Mouse (Mus musculus) kidney, embryonic 14.5 days (tissue): Measurements from ENCODE around the gene Rft1. TPM values are rescaled to one million over a fixed set of nuclear protein-coding genes. Genes with fewer than 3 reads are reported as not detected.

Experiments used
- ATAC-seq: fragments of 200-750 bp; cut with Nextera tagmentation; 2 replicates; pipeline ENCODE4 v1.8.0; 2017; ENCODE audit warnings: moderate number of reproducible peaks, mild to moderate bottlenecking, moderate TSS enrichment, moderate library complexity; ENCODE audit not compliant: low FRiP score, low TSS enrichment
- H3K27ac ChIP-seq: fragments of 300-500 bp; sonication (generic); 2 replicates; pipeline ENCODE4 v1.5.1; 2014; ENCODE audit warnings: low read depth, mild to moderate bottlenecking, low read length, moderate library complexity, mixed read lengths
- H3K27me3 ChIP-seq: fragments of 300-500 bp; sonication (generic); 2 replicates; pipeline ENCODE4 v1.6.1; 2014; ENCODE audit warnings: mild to moderate bottlenecking, low read length; ENCODE audit not compliant: control insufficient read depth, insufficient read depth
- H3K36me3 ChIP-seq: fragments of 300-500 bp; sonication (generic); 2 replicates; pipeline ENCODE4 v1.6.1; 2014; ENCODE audit warnings: low read length, mixed read lengths; ENCODE audit not compliant: control insufficient read depth, insufficient read depth
- H3K4me1 ChIP-seq: fragments of 300-500 bp; sonication (generic); 2 replicates; pipeline ENCODE4 v1.6.1; 2014; ENCODE audit warnings: low read length, mixed read lengths; ENCODE audit not compliant: control insufficient read depth, insufficient read depth
- H3K4me2 ChIP-seq: fragments of 300-500 bp; sonication (generic); replicated peaks from 2 replicates; pipeline ENCODE4 v1.6.1; 2014; ENCODE audit warnings: low read depth, mild to moderate bottlenecking, low read length
- H3K4me3 ChIP-seq: fragments of 300-500 bp; sonication (generic); 2 replicates; pipeline ENCODE4 v1.5.1; 2014; ENCODE audit warnings: mild to moderate bottlenecking, low read length
- H3K9ac ChIP-seq: fragments of 300-500 bp; sonication (generic); 2 replicates; pipeline ENCODE4 v1.6.1; 2014; ENCODE audit warnings: low read depth, mild to moderate bottlenecking, low read length, moderate library complexity
- H3K9me3 ChIP-seq: fragments of 300-500 bp; sonication (generic); 2 replicates; pipeline ENCODE4 v1.6.1; 2016; ENCODE audit warnings: low read length; ENCODE audit not compliant: control insufficient read depth
- WGBS: fragments of 180-500 bp; shearing (Covaris S2); extraction: QIAGEN DNeasy Blood & Tissue Kit; methylation state at CpG from one replicate; pipeline ENCODE4 v1.1.7; 2014; 5-methylcytosine and 5-hydroxymethylcytosine counted together
- polyA plus RNA-seq: library from polyadenylated mRNA; unstranded; fragments of >200 nt; fragmentation: Nextera tagmentation; extraction: Ambion mirVana; gene quantifications from 2 replicates; pipeline ENCODE4 v1.2.1, GENCODE M21; 2014

The Rft1 gene
- polyA plus RNA-seq, result 11.6 and 19.4 TPM in 2 replicates

DNA sequence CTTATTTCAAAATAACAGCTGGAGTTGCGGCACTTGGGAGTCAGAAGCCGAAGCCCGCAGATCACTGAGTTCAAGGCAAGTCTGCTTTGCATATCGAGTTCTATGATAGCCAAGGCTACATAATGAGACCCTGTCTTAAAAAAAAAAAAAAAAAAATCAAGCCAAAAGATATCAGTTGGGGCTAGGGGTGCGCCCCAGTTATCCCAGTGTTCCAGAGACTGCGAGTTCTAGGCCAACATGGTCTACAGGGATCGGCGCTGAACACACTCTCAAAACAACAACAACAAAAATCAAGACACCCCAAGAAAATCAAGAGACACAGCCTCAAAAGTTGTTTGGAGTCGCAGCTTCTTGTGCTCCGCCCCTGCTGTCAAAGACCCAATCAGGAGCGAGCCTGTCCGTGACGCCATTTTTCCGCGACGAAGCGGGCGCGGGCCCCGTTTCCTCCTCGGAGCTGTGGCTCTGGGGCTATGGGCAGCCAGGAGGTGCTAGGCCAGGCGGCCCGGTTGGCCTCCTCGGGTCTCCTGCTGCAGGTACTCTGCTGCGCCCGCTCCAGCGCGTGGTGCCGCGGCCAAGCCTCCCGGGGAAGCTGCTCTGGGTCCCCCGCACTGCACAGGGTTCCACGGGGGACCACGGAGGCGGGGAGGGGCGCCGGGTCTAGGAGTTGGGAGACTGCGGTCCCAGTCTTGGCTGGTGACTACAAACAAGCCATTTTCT, at the start of gene Rft1:
Gene Rft1 (plus strand): TSS at position 418 of the 717 bp plus-strand sequence.
- Histone ChIP-seq H3K9ac (peak within 1 kb of the TSS; percentile 87), H3K36me3 (peaks cover 8% of the 10 kb centered on the region; the same call in 1 of the 2 replicates), H3K27me3 (no peaks in the 10 kb centered on the region), H3K9me3 (no peaks in the 10 kb centered on the region), H3K4me1 (no peaks in the 10 kb centered on the region), H3K4me3 (peak within 1 kb of the TSS; percentile 83), H3K4me2 (peak within 1 kb of the TSS; percentile 63), H3K27ac (peak within 1 kb of the TSS; percentile 40; the same call in 1 of the 2 replicates)
- 2% methylated on average over 38 of the region's 38 CpGs for WGBS
- peak; percentile 89 for ATAC-seq

DNA sequence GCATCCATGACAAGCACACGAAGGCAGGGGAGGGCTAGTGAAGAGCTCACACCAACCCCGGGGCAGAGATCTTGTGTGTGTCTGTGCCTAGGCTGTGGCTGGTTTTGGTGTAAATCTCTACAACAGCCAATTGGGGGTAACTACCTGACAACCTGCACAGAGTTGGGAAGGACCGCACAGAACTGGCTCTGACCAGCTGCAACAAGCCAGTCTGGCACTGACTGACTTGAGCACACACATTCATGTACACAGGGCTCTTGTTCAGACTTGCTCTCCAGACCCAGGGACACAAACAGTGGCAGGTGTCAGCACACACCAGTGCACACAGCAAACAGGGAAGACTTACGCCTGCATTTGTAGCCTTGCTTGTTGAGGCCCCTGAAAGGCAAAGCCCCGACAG, 47.3 kb upstream of the Rft1 start:
- H3K4me2 ChIP-seq, result no peak overlapping the region
- ATAC-seq, result no peak
- no peaks in the 10 kb centered on the region for H3K27me3 ChIP-seq
- peaks cover 32% of the 10 kb centered on the region for H3K36me3 ChIP-seq
- H3K27ac ChIP-seq, result no peak overlapping the region
- no peak overlapping the region for H3K9ac ChIP-seq
- no peaks in the 10 kb centered on the region for H3K4me1 ChIP-seq
- WGBS, result 90% methylated on average over 5 of the region's 5 CpGs
- H3K9me3 ChIP-seq, result no peaks in the 10 kb centered on the region
- no peak overlapping the region for H3K4me3 ChIP-seq

DNA sequence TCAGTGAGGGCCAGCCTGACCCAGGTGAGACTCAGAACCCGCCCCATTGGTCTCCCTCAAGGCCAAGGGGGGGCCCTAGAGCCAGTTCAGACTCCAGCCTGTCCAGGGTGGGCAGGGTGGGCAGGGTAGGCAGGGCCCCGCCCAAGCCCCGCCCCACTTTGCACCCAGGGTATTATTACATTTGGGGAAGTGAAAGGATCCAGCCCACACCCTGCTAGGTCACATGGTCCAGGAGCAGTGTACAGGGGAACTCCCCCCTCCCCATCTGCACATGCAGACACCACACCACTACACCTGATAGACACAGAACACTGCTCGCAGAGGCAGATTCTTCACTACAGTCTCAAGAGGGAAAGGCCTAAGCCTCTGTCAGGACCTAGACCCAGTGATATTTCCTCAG, 46.5 kb upstream of the Rft1 start:
- WGBS, result 60% methylated on average over 4 of the region's 4 CpGs
- Histone ChIP-seq H3K27me3 (no peaks in the 10 kb centered on the region), H3K4me1 (no peaks in the 10 kb centered on the region), H3K4me2 (no peak overlapping the region), H3K9ac (no peak overlapping the region), H3K36me3 (peaks cover 24% of the 10 kb centered on the region; the same call in 1 of the 2 replicates), H3K9me3 (no peaks in the 10 kb centered on the region), H3K27ac (no peak overlapping the region), H3K4me3 (no peak overlapping the region)
- ATAC-seq, result no peak

DNA sequence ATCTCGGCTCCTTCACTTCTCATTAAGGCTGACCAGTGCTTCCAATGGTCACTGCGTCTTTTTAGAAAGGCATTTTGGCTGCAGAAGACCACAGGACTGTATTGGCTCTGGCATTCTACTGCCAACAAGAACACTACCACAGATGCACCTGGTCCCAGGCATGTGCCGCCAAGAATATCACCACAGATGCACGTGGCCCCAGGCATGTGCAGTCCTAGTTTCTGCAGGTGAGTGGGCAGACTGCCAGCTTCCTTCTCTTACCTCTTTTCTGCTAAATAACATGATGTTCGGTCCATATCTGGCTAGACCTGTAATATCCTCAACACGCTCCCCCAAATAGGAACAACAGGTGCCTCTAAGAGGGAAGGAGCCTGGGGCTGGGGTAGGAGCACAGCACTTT, 46.0 kb upstream of the Rft1 start:
- WGBS, result 88% methylated on average over 6 of the region's 6 CpGs

DNA sequence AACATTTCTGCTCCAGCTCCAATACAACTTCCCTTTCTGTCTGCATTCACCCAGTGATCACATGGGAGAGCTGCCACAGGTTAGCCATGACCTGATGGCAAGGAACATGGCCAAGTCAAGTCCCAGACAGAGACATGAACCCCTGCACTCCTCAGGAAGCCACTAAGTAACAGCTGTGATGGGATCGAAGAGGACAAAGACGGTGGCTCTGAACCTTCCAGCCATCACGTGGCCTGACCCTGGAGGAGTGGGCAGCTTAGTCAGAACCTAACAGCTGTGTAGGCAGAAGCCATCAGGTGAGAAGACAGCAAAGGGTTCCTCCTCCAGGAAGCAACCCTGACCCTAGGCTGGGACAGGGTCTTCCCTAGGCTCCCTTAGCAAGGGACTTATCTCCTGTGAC, 44.7 kb upstream of the Rft1 start:
- Histone ChIP-seq H3K4me3 (no peak overlapping the region), H3K4me2 (no peak overlapping the region), H3K4me1 (0 out of 2 replicates have a peak, but pooled peaks cover under 1% of the 10 kb centered on the region), H3K9ac (no peak overlapping the region), H3K27me3 (no peaks in the 10 kb centered on the region), H3K9me3 (no peaks in the 10 kb centered on the region), H3K36me3 (peaks cover 22% of the 10 kb centered on the region; the same call in 1 of the 2 replicates), H3K27ac (no peak overlapping the region)
- no peak for ATAC-seq
- WGBS, result 83% methylated on average over 3 of the region's 3 CpGs

More for the DNA sequence above, 46.0 kb upstream of the Rft1 start:
- Histone ChIP-seq H3K36me3 (peaks cover 24% of the 10 kb centered on the region; the same call in 1 of the 2 replicates), H3K27ac (no peak overlapping the region), H3K9ac (no peak overlapping the region), H3K4me1 (no peaks in the 10 kb centered on the region), H3K4me2 (no peak overlapping the region), H3K4me3 (no peak overlapping the region), H3K27me3 (no peaks in the 10 kb centered on the region), H3K9me3 (no peaks in the 10 kb centered on the region)
- ATAC-seq, result no peak

DNA sequence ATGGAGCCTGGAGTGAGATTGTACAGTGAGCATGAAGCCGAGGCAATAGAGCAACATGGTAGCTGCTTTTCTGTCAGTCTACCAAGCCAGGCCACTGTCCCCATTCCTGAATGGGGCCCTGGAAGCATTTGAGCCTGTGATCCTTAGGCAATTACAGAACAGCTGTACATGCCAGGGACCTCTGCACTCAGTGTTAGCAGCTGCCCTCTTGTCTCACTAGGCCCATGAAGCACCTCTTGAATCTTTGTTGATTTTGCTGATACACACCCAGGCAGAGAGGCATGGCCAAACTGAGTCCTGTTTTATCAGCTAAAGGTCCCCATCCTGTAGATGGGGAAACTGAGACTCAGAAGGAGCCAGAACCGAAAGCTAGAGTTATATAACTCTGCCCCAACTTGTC, 43.9 kb upstream of the Rft1 start:
- no peak for ATAC-seq
- Histone ChIP-seq H3K9me3 (no peaks in the 10 kb centered on the region), H3K4me2 (no peak overlapping the region), H3K4me1 (0 out of 2 replicates have a peak, but pooled peaks cover 2% of the 10 kb centered on the region), H3K27ac (no peak overlapping the region), H3K27me3 (no peaks in the 10 kb centered on the region), H3K36me3 (peaks cover 22% of the 10 kb centered on the region; the same call in 1 of the 2 replicates), H3K4me3 (no peak overlapping the region), H3K9ac (no peak overlapping the region)
- 75% methylated on average over 2 of the region's 2 CpGs for WGBS

DNA sequence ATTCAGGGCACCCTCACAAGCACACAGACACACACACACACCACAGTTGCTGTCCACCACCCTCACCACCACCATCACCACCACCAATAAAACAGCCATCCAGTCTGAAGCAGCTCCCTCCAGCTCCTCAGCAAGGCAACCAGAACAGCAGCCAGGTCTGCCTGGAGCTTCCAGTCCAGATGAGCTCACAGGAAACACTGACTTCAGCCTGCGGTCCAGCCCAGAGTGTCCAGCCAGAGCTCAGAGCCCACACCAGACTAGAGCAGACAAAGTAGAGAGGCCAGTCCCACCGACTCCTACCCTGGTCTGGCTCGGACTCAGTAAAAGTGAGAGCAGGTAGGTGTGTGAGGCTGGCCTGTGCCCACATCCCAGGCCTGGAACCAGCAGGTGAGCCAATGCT, 43.2 kb upstream of the Rft1 start:
- Histone ChIP-seq H3K36me3 (peaks cover 17% of the 10 kb centered on the region; the same call in 1 of the 2 replicates), H3K4me1 (0 out of 2 replicates have a peak, but pooled peaks cover 2% of the 10 kb centered on the region), H3K9ac (no peak overlapping the region), H3K4me3 (no peak overlapping the region), H3K27ac (no peak overlapping the region), H3K9me3 (no peaks in the 10 kb centered on the region), H3K4me2 (no peak overlapping the region), H3K27me3 (no peaks in the 10 kb centered on the region)
- 86% methylated on average over 3 of the region's 3 CpGs for WGBS
- no peak for ATAC-seq

DNA sequence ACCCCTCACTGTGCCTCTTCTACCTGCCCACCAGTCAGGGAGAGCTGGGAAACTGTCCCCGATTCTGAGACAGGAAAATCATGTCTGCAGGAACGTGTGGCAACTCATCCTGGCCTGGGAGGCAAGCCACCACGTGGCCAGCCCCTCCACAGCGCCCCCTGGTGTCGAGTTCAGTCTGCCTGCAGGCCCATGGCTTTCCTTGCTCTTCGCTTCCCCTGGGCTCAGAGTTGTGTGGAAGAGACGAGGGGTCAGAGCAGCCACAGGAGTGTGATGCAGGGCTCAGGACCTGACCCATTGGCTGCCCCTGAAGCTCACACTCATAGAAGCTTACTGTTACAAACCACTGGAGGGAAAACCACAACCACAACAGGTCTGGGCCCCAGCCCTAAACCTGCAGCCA, 41.6 kb upstream of the Rft1 start:
- no peak overlapping the region for H3K4me3 ChIP-seq
- no peak overlapping the region for H3K9ac ChIP-seq
- no peak overlapping the region for H3K27ac ChIP-seq
- H3K27me3 ChIP-seq, result no peaks in the 10 kb centered on the region
- H3K4me1 ChIP-seq, result 0 out of 2 replicates have a peak, but pooled peaks cover 2% of the 10 kb centered on the region
- peaks cover 11% of the 10 kb centered on the region; the same call in 1 of the 2 replicates for H3K36me3 ChIP-seq
- no peak overlapping the region for H3K4me2 ChIP-seq
- no peak for ATAC-seq
- WGBS, result 23% methylated on average over 7 of the region's 7 CpGs
- no peaks in the 10 kb centered on the region for H3K9me3 ChIP-seq

DNA sequence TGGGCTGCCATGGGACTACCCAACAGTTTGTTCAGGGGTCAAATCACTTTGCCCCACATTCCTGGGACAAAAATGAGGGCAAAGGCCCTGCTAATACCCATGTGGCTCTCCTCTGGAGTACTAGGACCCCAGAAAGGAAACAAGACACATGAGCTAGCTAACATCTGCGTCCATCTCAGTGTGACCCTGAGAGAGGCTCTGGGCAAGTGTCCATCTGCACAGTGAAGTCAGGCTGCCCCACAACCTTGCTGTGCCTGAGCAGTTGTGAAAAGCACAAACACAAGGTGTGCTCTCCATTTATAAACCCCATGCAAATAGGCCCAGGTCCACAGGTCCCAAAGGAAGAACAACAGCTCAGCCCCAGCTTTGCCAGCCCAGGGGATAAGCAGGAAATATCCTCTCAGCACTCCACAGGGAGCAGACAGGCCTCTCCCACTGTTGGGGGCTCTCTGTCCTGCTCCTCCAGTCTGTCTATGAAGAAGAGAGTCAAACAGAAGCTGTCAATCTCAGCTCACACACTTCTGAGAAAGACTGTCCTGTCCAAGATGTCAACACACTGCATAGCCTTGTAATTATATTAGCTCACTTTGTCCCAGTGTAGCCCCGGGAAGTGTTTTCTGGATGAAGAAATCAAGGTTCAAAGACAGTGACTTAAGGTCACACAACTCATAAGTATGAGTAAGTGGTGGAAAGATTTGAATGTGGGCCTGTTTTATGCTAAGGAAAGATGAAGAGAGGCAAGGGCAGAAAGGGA, 41.0 kb upstream of the Rft1 start:
- no peak overlapping the region for H3K27ac ChIP-seq
- no peaks in the 10 kb centered on the region for H3K27me3 ChIP-seq
- no peak overlapping the region for H3K4me3 ChIP-seq
- no peaks in the 10 kb centered on the region for H3K9me3 ChIP-seq
- no peak overlapping the region for H3K4me2 ChIP-seq
- H3K9ac ChIP-seq, result no peak overlapping the region
- H3K36me3 ChIP-seq, result peaks cover 9% of the 10 kb centered on the region; the same call in 1 of the 2 replicates
- no peak for ATAC-seq
- WGBS, result 87% methylated on average over 2 of the region's 2 CpGs
- H3K4me1 ChIP-seq, result 0 out of 2 replicates have a peak, but pooled peaks cover 2% of the 10 kb centered on the region
